Comparison of ENCODE assay signal across 35 mouse cellular contexts in the genomic region with DNA sequence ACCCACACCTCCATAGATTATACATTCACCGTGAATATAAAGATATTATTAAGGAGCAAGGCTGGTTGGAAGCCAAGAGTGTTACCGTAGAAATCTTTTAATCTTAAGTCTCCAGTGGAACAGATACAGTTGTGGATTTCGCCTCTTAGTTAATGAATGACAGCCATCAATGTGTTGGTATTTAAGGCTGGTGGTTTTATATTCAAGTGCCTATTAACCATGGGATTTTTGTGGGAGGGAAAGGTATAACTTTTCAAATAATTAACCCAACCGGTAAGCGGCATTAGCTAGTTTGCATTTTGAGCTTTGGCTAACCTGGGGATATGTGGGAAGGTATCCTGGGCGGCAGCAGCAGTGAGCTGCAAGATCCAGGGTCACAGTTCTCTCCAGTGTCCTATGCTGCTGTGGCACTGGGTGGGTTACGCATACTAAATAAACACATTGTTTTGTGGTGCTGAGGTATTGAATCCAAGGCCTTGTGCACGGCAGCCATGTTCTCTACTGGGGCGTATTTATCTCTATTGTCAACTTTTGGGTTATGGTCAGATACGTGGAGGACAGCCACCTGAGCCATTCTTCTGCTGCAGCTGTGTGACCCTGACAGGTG. TPM values are rescaled to one million over a fixed set of nuclear protein-coding genes. Genes with fewer than 3 reads are reported as not detected.
DNase-seq lines count a peak whose midpoint lies in the region; ATAC-seq and TF ChIP-seq lines count a peak whose summit lies in the region.
"Had no signal": no experiment of that assay in that cellular context is flagged by ENCODE, and none has a peak within 500 bp of the region (broad histone marks: within the 10 kb centered on the region; RNA-seq: fewer than 3 reads in every experiment).

No protein-coding gene starts in this region.

- 0 out of 2 replicates have a peak, but pooled peaks have one; percentile 24 for ATAC-seq in lung, embryonic 15.5 days (ENCODE audit: borderline replicate concordance, extremely low read depth, low FRiP score, low TSS enrichment)
- peak; percentile 41 for ATAC-seq in kidney, postnatal 0 days (replicated peaks; ENCODE audit: low FRiP score, low read depth)
- ATAC-seq: forebrain, embryonic 13.5 days; hindbrain, embryonic 16.5 days had no signal

- H3K27me3 ChIP-seq in lung, embryonic 15.5 days = no peaks in the 10 kb centered on the region
- no peaks in the 10 kb centered on the region for H3K27me3 ChIP-seq in kidney, postnatal 0 days (ENCODE audit: insufficient read depth, low read length)
- H3K27me3 ChIP-seq: embryonic facial prominence, embryonic 15.5 days; forebrain, embryonic 13.5 days; stomach, embryonic 15.5 days had no signal

- no peak for DNase-seq in lung, postnatal 10 days
- DNase-seq in kidney, adult 8-10 months = peak; percentile 63 to 85
- peak; percentile 52 for DNase-seq in kidney, postnatal 0 days (ENCODE audit: low spot score)
- DNase-seq in kidney, postnatal 4 days = peak; percentile 25 to 49
- no peak for DNase-seq in layer of hippocampus, postnatal 10 days (ENCODE audit: low spot score in 2 of 2)
- DNase-seq in thymus, postnatal 4 days = no peak
- DNase-seq in embryo, embryonic 10 days (ENCODE audit: low spot score) = no peak
- DNase-seq: adrenal gland, postnatal 25 days; cerebellum, adult 11-12 months; cerebellum, postnatal 10 days; gastrocnemius, postnatal 10 days; heart, postnatal 14 days; layer of hippocampus, adult 9-11 months; left cerebral cortex, postnatal 4 days; liver, embryonic 13.5 days; lung, adult 2 months; right cerebral cortex, postnatal 14 days had no signal

- no peak overlapping the region for H3K9ac ChIP-seq in lung, embryonic 15.5 days
- no peak overlapping the region for H3K9ac ChIP-seq in kidney, postnatal 0 days (ENCODE audit: low read depth, low read length)
- H3K9ac ChIP-seq: embryonic facial prominence, embryonic 15.5 days; forebrain, embryonic 13.5 days; liver, embryonic 13.5 days; stomach, embryonic 15.5 days had no signal

- H3K27ac ChIP-seq in lung, embryonic 15.5 days = no peak overlapping the region
- peak overlapping the region; percentile 62 for H3K27ac ChIP-seq in kidney, postnatal 0 days
- H3K27ac ChIP-seq: embryonic facial prominence, embryonic 10.5 days; embryonic facial prominence, embryonic 15.5 days; forebrain, embryonic 13.5 days; liver, embryonic 13.5 days; macrophage; stomach, embryonic 15.5 days had no signal

- no peaks in the 10 kb centered on the region for H3K9me3 ChIP-seq in lung, embryonic 15.5 days
- no peaks in the 10 kb centered on the region for H3K9me3 ChIP-seq in kidney, postnatal 0 days (replicated peaks; ENCODE audit: low read length)
- H3K9me3 ChIP-seq: embryonic facial prominence, embryonic 10.5 days; embryonic facial prominence, embryonic 15.5 days; forebrain, embryonic 13.5 days; liver, embryonic 13.5 days; stomach, embryonic 15.5 days had no signal

- no peak overlapping the region for H3K4me3 ChIP-seq in lung, embryonic 15.5 days
- H3K4me3 ChIP-seq in kidney, postnatal 0 days (replicated peaks; ENCODE audit: low read depth, low read length) = no peak overlapping the region
- H3K4me3 ChIP-seq: embryonic facial prominence, embryonic 10.5 days; embryonic facial prominence, embryonic 15.5 days; forebrain, embryonic 13.5 days; liver, embryonic 13.5 days; stomach, embryonic 15.5 days had no signal

- WGBS in lung, embryonic 15.5 days = 69% methylated on average over 10 of the region's 10 CpGs
- 63% methylated on average over 10 of the region's 10 CpGs for WGBS in kidney, postnatal 0 days

- H3K36me3 ChIP-seq in lung, embryonic 15.5 days = peaks cover 11% of the 10 kb centered on the region
- peaks cover 23% of the 10 kb centered on the region for H3K36me3 ChIP-seq in kidney, postnatal 0 days (ENCODE audit: insufficient read depth, low read length)
- H3K36me3 ChIP-seq: liver, embryonic 13.5 days had no signal

- TF ChIP-seq CTCF in kidney, postnatal 0 days (IDR thresholded peaks at IDR 0.05; ENCODE audit: low read depth) = no peak

- no peak overlapping the region for H3K4me2 ChIP-seq in lung, embryonic 15.5 days
- peak overlapping the region; percentile 30 for H3K4me2 ChIP-seq in kidney, postnatal 0 days (ENCODE audit: low read length)
- H3K4me2 ChIP-seq: embryonic facial prominence, embryonic 15.5 days; forebrain, embryonic 13.5 days; liver, embryonic 13.5 days; stomach, embryonic 15.5 days had no signal

- H3K4me1 ChIP-seq in lung, embryonic 15.5 days = peaks cover 10% of the 10 kb centered on the region; the same call in 1 of the 2 replicates
- 0 out of 2 replicates have a peak, but pooled peaks cover 2% of the 10 kb centered on the region for H3K4me1 ChIP-seq in kidney, postnatal 0 days (replicated peaks; ENCODE audit: insufficient read depth, low read length)
- H3K4me1 ChIP-seq: liver, embryonic 13.5 days; stomach, embryonic 15.5 days had no signal

RNA-seq across cellular contexts. Expression of a gene that starts 5.1 kb away (rescaled TPM):
- 252 and 254 TPM in 2 replicates for polyA plus RNA-seq in lung, embryonic 15.5 days (2015; fragmentation: Nextera tagmentation; extraction: Ambion mirVana)
- polyA plus RNA-seq in kidney, postnatal 0 days (2015; fragmentation: Nextera tagmentation; extraction: Ambion mirVana) = 1,564 and 1,601 TPM in 2 replicates
- 100 to 1,000 TPM; 323 to 334 TPM for total RNA-seq in layer of hippocampus, postnatal 10 days (2021)
- total RNA-seq: MEL had no signal

RNA-seq across cellular contexts. Expression of a gene that starts 29.7 kb away (rescaled TPM):
- 0.10 and 0.36 TPM in 2 replicates for polyA plus RNA-seq in lung, embryonic 15.5 days (2015; fragmentation: Nextera tagmentation; extraction: Ambion mirVana)
- polyA plus RNA-seq in kidney, postnatal 0 days (2015; fragmentation: Nextera tagmentation; extraction: Ambion mirVana) = not detected in 2 replicates
- total RNA-seq in layer of hippocampus, postnatal 10 days (2021) = not detected
- total RNA-seq: common myeloid progenitor, adult 5-6 weeks; left cerebral cortex, adult 8-10 months; left cerebral cortex, postnatal 4 days; MEL; monocyte, adult 5-6 weeks had no signal
- polyA plus RNA-seq: embryonic facial prominence, embryonic 10.5 days; forebrain, embryonic 13.5 days; heart, embryonic 14.5 days; hindbrain, embryonic 11.5 days; intestine, embryonic 14.5 days; limb, embryonic 14.5 days; macrophage; midbrain, embryonic 14.5 days; neural tube, embryonic 14.5 days; small intestine, adult 2 months had no signal

Comparison
In these comparisons a context has a peak if more than half of its experiments do, and no peak if none do; other contexts are left out.
1. DNase-seq: peak in kidney, adult 8-10 months (2 of 2), kidney, postnatal 0 days (single experiment) and kidney, postnatal 4 days (2 of 2); none in lung, postnatal 10 days (single experiment), layer of hippocampus, postnatal 10 days (0 of 2), thymus, postnatal 4 days (single experiment) and embryo, embryonic 10 days (single experiment).